Mouse (Mus musculus): ENCODE results near the gene Oprl1.

Gene Oprl1

GRCm38 (mm10) chr2:181692304-181692703, 22.5 kb upstream of the Oprl1 start:
- no peak for DNase-seq (ENCODE audit: low read depth)

GRCm38 (mm10) chr2:181693339-181694280, 21.2 kb upstream of the Oprl1 start, which contains the start of gene Rgs19:
Gene Rgs19, minus strand, starts transcription at chr2:181693977.
- no peak for DNase-seq (ENCODE audit: low read depth)

- no peak for DNase-seq (ENCODE audit: low read depth)
Observed at GRCm38 (mm10) chr2:181694581-181694980, 20.2 kb upstream of the Oprl1 start.

GRCm38 (mm10) chr2:181695776-181696175, 19.0 kb upstream of the Oprl1 start:
- no peak for DNase-seq (ENCODE audit: low read depth)

GRCm38 (mm10) chr2:181696801-181697420, 17.9 kb upstream of the Oprl1 start:
- no peak for DNase-seq (ENCODE audit: low read depth)

GRCm38 (mm10) chr2:181698241-181698640, 16.6 kb upstream of the Oprl1 start, which contains the start of gene Lkaaear1:
Gene Lkaaear1, minus strand, starts transcription at chr2:181698442.
- DNase-seq (ENCODE audit: low read depth), result no peak

- no peak for DNase-seq (ENCODE audit: low read depth)
Observed at GRCm38 (mm10) chr2:181706668-181707067, 8.1 kb upstream of the Oprl1 start.

GRCm38 (mm10) chr2:181713749-181714148, 1.1 kb upstream of the Oprl1 start:
- DNase-seq (ENCODE audit: low read depth), result no peak

- no peak for DNase-seq (ENCODE audit: low read depth)
Observed at GRCm38 (mm10) chr2:181715382-181715781, 566 bp downstream of the Oprl1 start.

- DNase-seq (ENCODE audit: low read depth), result no peak
Observed at GRCm38 (mm10) chr2:181716991-181717390, 2.2 kb downstream of the Oprl1 start.

- no peak for DNase-seq (ENCODE audit: low read depth)
Observed at GRCm38 (mm10) chr2:181720061-181720460, 5.2 kb downstream of the Oprl1 start.

- DNase-seq (ENCODE audit: low read depth), result no peak
Observed at GRCm38 (mm10) chr2:181721200-181721599, 6.4 kb downstream of the Oprl1 start.

- no peak for DNase-seq (ENCODE audit: low read depth)
Observed at GRCm38 (mm10) chr2:181722213-181722612, 7.4 kb downstream of the Oprl1 start.

GRCm38 (mm10) chr2:181727659-181728262, 12.9 kb downstream of the Oprl1 start:
- no peak for DNase-seq (ENCODE audit: low read depth)

- DNase-seq (ENCODE audit: low read depth), result no peak
Observed at GRCm38 (mm10) chr2:181730051-181730450, 15.2 kb downstream of the Oprl1 start.

GRCm38 (mm10) chr2:181752626-181753025, 37.8 kb downstream of the Oprl1 start:
- no peak for DNase-seq (ENCODE audit: low read depth)

GRCm38 (mm10) chr2:181758147-181758725, 43.4 kb downstream of the Oprl1 start:
- no peak for DNase-seq (ENCODE audit: low read depth)

GRCm38 (mm10) chr2:181759041-181759440, 44.2 kb downstream of the Oprl1 start:
- DNase-seq (ENCODE audit: low read depth), result no peak

- DNase-seq (ENCODE audit: low read depth), result no peak
Observed at GRCm38 (mm10) chr2:181763006-181763830, 48.4 kb downstream of the Oprl1 start, which contains the start of gene Myt1. Gene Myt1, plus strand, starts transcription at chr2:181763332.

GRCm38 (mm10) chr2:181763886-181764527, 49.2 kb downstream of the Oprl1 start:
- no peak for DNase-seq (ENCODE audit: low read depth)

GRCm38 (mm10) chr2:181764600-181764999, 49.8 kb downstream of the Oprl1 start:
- peak; percentile 9 for DNase-seq (ENCODE audit: low read depth)

Data from c-Kit-positive CD71-positive TER-119-negative erythroid progenitor cells, embryonic 14.5 days (primary cell).